Mouse (Mus musculus) erythroblast, embryonic 14.5 days (primary cell): ENCODE measurements around the gene Exo1. TPM values are rescaled to one million over a fixed set of nuclear protein-coding genes. Genes with fewer than 3 reads are reported as not detected.

Experiments used
- H3K27me3 ChIP-seq: 2 replicates; pipeline ENCODE4 v1.6.1; 2012; ENCODE audit warnings: inconsistent platforms; ENCODE audit not compliant: control insufficient read depth
- H3K36me3 ChIP-seq: 2 replicates; pipeline ENCODE4 v1.6.1; 2012; ENCODE audit warnings: mild to moderate bottlenecking, inconsistent platforms; ENCODE audit not compliant: control insufficient read depth
- H3K4me1 ChIP-seq: 2 replicates; pipeline ENCODE4 v1.6.1; 2012; ENCODE audit warnings: inconsistent platforms; ENCODE audit not compliant: control insufficient read depth
- H3K4me3 ChIP-seq: replicated peaks from 2 replicates; pipeline ENCODE3; 2012; ENCODE audit warnings: moderate library complexity, mild to moderate bottlenecking, inconsistent platforms
- H3K9me3 ChIP-seq: 2 replicates; pipeline ENCODE4 v1.6.1; 2012; ENCODE audit warnings: low read length, inconsistent platforms, mixed read lengths; ENCODE audit not compliant: control insufficient read depth
- GATA1 ChIP-seq: IDR thresholded peaks from 2 replicates; pipeline ENCODE4 v1.6.1; 2012; ENCODE audit warnings: low read length, inconsistent platforms, mixed read lengths
- TAL1 ChIP-seq: IDR thresholded peaks from 3 replicates; pipeline ENCODE4 v1.6.1; 2012; ENCODE audit warnings: low read length, inconsistent platforms, mixed read lengths
- polyA plus RNA-seq: library from polyadenylated mRNA; stranded (reverse); fragments of >175 nt; gene quantifications from 2 replicates; pipeline ENCODE4 v1.2.3, GENCODE M21; 2012

The Exo1 gene
- polyA plus RNA-seq, 1 experiment, result 0.51 TPM

DNA sequence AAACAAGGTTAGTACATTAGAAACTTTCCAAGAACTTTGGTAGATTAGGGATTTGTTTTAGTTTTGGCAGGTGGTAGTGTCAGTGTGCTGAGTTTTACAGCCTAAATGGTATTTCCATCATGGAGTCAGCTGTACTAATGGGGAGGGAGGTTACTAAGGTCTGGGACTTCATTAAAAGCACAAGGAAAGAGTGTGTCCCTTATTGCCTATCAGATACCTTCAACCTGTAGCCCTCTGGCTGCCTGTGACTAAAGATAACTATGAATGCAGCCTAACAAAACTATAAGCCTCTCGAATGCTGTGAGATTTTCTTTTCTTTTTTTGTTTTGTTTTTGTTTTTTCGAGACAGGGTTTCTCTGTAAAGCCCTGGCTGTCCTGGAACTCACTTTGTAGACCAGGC, 30.8 kb downstream of the Exo1 start:
- Histone ChIP-seq H3K27me3 (no peaks in the 10 kb centered on the region), H3K4me3 (no peak overlapping the region), H3K4me1 (peaks cover 11% of the 10 kb centered on the region), H3K9me3 (no peaks in the 10 kb centered on the region), H3K36me3 (peaks cover 48% of the 10 kb centered on the region)
- TF ChIP-seq GATA1 (no peak), TAL1 (no peak)

DNA sequence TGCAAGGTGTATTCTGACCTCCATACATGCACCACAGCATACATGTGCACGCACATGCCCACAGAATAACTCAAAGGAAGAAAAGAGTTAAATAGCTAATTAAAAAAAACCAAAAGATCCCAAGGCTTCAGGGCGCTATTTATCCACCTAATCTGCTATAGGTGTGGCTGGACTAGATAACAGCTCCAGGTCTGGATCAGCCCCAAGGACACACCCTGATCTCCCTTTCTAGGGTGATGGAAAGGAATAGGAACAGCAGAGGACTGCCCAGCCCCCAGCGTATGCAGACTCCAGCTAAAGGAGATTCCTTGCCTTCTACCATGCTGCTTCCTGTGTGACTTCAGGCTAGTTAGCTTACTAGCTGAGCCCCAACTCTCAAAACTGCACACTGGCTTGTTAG, 31.7 kb downstream of the Exo1 start:
- no peak overlapping the region for H3K4me3 ChIP-seq
- H3K4me1 ChIP-seq, result peaks cover 11% of the 10 kb centered on the region
- H3K9me3 ChIP-seq, result no peaks in the 10 kb centered on the region
- H3K36me3 ChIP-seq, result peaks cover 39% of the 10 kb centered on the region
- no peaks in the 10 kb centered on the region for H3K27me3 ChIP-seq
- TF ChIP-seq GATA1 (no peak), TAL1 (no peak)

DNA sequence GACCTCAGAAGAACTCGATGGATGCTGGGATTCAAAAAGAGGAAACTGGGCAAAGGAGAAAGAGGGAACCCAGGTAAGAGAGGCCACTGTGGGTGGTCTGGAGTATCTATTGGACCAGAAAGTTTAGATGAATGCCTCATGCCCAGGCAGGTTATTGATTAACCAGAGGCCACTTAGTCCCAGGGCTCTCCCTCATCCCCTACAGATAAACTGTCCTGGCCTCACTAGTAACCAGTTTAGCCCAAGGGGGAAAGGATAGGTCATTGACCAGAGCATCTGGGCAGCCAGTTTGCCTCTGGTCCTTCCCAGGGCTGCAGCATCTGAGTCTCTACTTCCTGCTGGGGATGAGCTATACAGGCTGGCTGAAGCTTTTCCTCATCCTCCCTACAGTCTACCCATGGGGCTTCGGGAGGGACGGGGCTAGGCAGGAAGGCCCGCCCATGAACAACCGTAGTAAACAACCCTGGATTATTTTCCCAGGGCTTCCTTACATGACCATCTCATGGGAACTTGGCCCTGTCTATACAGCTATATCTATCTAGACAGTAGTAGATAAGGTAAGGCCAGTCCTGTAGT, 33.4 kb downstream of the Exo1 start:
- Histone ChIP-seq H3K36me3 (peaks cover 22% of the 10 kb centered on the region), H3K9me3 (no peaks in the 10 kb centered on the region), H3K4me3 (no peak overlapping the region), H3K4me1 (peaks cover 11% of the 10 kb centered on the region), H3K27me3 (no peaks in the 10 kb centered on the region)
- no peak for TF ChIP-seq TAL1

DNA sequence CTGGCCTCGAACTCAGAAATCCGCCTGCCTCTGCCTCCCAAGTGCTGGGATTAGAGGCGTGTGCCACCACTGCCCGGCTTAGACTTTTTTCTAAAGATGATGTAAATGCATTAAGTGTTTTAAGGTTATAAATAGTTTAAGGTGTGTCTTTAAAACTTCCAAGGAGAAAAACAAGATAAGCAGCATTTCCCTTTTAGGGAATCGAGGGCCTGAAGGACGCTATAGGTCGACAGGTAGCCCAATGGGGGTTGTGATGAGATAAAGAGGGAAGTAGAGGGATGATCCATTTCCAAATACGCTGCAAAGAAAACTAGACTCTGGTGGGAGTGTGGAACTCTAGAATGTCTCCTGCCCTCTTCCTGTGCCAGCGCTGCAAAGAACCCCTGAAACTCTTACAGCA, 39.6 kb downstream of the Exo1 start, which contains the start of gene Gm38100:
Gene Gm38100, plus strand, starts transcription at position 301 of the 400 bp plus-strand sequence.
- TF ChIP-seq TAL1 (no peak), GATA1 (no peak)
- Histone ChIP-seq H3K4me1 (no peaks in the 10 kb centered on the region), H3K27me3 (no peaks in the 10 kb centered on the region), H3K36me3 (no peaks in the 10 kb centered on the region), H3K4me3 (no peak within 1 kb of the TSS), H3K9me3 (no peaks in the 10 kb centered on the region)

DNA sequence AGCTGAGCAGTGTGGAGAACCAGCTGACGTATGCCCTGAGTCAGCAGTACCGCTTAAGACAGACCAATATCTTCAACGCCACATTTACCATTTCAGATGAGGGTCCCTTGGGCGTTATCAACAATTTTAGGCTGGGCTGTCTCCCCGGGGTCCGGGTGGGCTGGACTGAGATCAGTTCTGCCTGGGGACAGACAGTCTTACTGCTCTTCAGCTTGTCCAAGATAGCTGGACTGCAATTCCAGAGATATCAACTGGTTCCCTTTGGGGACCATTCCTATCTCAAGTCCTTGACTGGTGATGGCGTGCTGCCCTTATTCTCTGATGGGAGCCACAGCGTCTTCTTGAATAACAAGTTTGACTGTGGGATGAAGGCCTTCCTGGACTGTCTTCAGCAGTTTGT, 40.7 kb downstream of the Exo1 start:
- TF ChIP-seq TAL1 (no peak), GATA1 (no peak)
- Histone ChIP-seq H3K36me3 (no peaks in the 10 kb centered on the region), H3K4me1 (no peaks in the 10 kb centered on the region), H3K27me3 (no peaks in the 10 kb centered on the region), H3K4me3 (no peak overlapping the region), H3K9me3 (no peaks in the 10 kb centered on the region)

DNA sequence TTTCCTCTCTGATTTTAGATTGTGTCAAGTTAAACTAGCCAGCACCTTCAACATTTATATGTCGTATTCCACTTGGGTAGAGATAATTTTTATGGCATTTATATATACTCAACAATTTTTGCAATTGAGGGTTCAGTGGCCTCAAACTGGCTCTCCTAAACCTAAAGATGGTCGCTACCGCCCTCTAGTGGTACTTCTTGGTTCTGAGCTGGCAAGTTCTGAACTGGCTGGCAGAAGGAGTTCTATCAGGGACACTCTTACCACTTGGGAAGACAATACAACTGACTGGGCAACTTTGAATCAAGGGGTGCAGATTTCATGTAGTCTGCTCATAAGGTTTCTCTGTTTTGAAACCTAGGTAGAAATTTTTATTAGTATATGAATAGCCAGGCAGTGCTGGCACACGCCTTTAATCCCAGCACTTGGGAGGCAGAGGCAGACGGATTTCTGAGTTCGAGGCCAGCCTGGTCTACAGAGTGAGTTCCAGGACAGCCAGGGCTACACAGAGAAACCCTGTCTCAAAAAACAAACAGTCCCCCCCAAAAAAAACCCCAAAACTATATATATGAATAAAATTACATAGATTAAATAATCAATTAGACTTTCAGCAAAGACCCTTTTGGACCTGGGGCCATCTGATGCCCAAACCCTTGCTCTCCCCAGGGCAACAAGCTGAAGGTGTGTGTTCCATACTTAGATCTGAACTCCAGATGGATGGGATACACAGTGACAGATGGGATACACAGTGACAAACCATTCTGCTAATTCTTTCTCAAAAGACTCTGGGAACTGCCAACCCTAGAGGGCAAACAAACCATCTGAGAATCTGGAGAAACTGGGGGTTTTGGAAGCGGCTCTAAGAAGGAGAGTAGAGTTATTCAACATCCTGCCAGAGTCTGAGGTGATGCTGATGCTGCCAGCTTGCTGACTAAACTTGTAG, 43.7 kb downstream of the Exo1 start:
- H3K36me3 ChIP-seq, result no peaks in the 10 kb centered on the region
- no peak overlapping the region for H3K4me3 ChIP-seq
- no peaks in the 10 kb centered on the region for H3K9me3 ChIP-seq
- no peaks in the 10 kb centered on the region for H3K27me3 ChIP-seq
- H3K4me1 ChIP-seq, result no peaks in the 10 kb centered on the region
- TF ChIP-seq GATA1, result no peak
- no peak for TF ChIP-seq TAL1

DNA sequence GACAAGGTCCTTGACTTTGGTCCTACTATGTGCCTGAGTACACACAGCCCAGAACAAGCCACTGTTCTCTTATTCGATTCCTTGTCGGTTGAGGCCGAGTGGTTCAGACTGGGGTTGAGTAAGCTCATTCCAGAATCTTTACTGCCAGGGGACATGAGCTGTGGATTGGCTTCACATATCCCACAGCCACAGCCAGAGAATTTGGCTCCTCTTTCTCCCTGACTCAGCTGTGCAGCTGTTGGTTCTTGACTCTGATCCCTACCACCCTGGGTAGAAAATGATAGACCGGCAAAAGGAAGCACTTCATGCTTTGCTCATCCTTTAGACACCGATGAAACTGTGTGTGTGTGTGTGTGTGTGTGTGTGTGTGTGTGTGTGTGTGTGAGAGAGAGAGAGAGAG, 51.0 kb downstream of the Exo1 start:
- H3K4me3 ChIP-seq, result no peak overlapping the region
- no peaks in the 10 kb centered on the region for H3K9me3 ChIP-seq
- TF ChIP-seq TAL1 (no peak), GATA1 (no peak)
- no peaks in the 10 kb centered on the region; the same call in 1 of the 2 replicates for H3K4me1 ChIP-seq
- no peaks in the 10 kb centered on the region for H3K36me3 ChIP-seq
- H3K27me3 ChIP-seq, result no peaks in the 10 kb centered on the region

DNA sequence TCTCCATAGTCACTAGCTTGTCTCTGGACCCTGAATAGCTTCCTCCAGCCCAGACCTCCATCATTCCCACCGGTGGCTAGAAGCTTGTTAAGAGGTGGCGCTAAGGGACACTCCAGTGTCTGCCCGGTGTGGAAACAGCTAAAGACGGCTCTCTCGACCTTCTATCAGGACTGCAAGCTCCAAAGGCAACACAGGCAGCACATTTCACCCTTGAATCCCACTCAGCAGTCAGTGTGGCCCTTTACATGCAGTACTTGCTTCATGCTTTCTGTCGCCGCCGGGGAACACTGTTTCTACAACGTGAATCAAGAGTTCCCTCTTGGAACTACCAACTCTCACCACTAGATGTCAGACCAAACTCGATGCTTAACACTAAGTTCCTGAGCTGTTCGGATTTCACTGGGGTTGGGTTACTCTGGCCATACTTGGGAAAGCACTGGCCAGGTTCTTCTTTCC, 55.9 kb downstream of the Exo1 start:
- no peaks in the 10 kb centered on the region for H3K36me3 ChIP-seq
- H3K9me3 ChIP-seq, result no peaks in the 10 kb centered on the region; the same call in 1 of the 2 replicates
- no peak overlapping the region for H3K4me3 ChIP-seq
- TF ChIP-seq TAL1 (no peak), GATA1 (no peak)
- no peaks in the 10 kb centered on the region; the same call in 1 of the 2 replicates for H3K4me1 ChIP-seq
- H3K27me3 ChIP-seq, result no peaks in the 10 kb centered on the region

DNA sequence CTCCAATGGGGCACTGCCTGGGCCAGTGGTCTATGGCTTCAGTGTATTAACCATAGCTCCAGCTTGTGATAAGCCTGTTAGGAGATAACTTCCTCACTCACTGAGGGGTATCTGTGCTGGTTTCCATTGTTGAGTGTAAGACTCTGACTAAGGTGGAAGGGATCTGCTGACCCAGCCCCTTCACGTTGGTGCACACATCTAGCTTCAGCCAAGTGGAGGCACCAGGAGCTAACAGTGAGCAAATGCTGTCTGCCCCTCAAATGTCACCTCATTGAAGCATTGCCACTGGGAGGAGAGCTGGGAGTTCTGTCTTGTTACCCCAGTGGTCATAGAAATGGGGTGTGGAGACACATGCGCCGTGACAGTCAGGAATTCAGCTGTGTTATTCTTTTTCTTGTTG, 58.4 kb downstream of the Exo1 start:
- Histone ChIP-seq H3K36me3 (no peaks in the 10 kb centered on the region), H3K4me1 (no peaks in the 10 kb centered on the region; the same call in 1 of the 2 replicates), H3K4me3 (no peak overlapping the region), H3K27me3 (no peaks in the 10 kb centered on the region), H3K9me3 (no peaks in the 10 kb centered on the region; the same call in 1 of the 2 replicates)
- TF ChIP-seq GATA1, result no peak
- TF ChIP-seq TAL1, result no peak
